Mouse (Mus musculus) erythroblast, embryonic 14.5 days (primary cell): Measurements from ENCODE around the gene Nemp2.

Experiments
- GATA1 ChIP-seq: IDR thresholded peaks from 2 replicates; pipeline ENCODE4 v1.6.1; 2012; ENCODE audit warnings: low read length, inconsistent platforms, mixed read lengths
- TAL1 ChIP-seq: IDR thresholded peaks from 3 replicates; pipeline ENCODE4 v1.6.1; 2012; ENCODE audit warnings: low read length, inconsistent platforms, mixed read lengths

- TF ChIP-seq GATA1, result no peak
- TF ChIP-seq TAL1, result no peak
Observed at GRCm38 (mm10) chr1:52607700-52608099, 22.8 kb upstream of the Nemp2 start.
